Mouse (Mus musculus) liver, embryonic 16.5 days (tissue): ENCODE data around the gene Chst12. TPM values are rescaled to one million over a fixed set of nuclear protein-coding genes. Genes with fewer than 3 reads are reported as not detected.

Source experiments
- ATAC-seq: fragments of 200-750 bp; cut with Nextera tagmentation; 2 replicates; pipeline ENCODE4 v1.8.0; 2017; ENCODE audit warnings: low read depth, mild to moderate bottlenecking, moderate number of reproducible peaks, moderate library complexity
- H3K27ac ChIP-seq: fragments of 300-500 bp; sonication (generic); 2 replicates; pipeline ENCODE4 v1.5.1; 2014; ENCODE audit warnings: mild to moderate bottlenecking, low read length
- H3K27me3 ChIP-seq: fragments of 300-500 bp; sonication (generic); 2 replicates; pipeline ENCODE4 v1.6.1; 2014; ENCODE audit warnings: low read depth, low read length, mixed read lengths; ENCODE audit not compliant: control insufficient read depth, insufficient read depth
- H3K36me3 ChIP-seq: fragments of 300-500 bp; sonication (generic); 2 replicates; pipeline ENCODE4 v1.6.1; 2014; ENCODE audit warnings: mild to moderate bottlenecking; ENCODE audit not compliant: control insufficient read depth, insufficient read depth
- H3K4me1 ChIP-seq: fragments of 300-500 bp; sonication (generic); 2 replicates; pipeline ENCODE4 v1.6.1; 2014; ENCODE audit warnings: low read depth, low read length, mixed read lengths; ENCODE audit not compliant: control insufficient read depth
- H3K4me2 ChIP-seq: fragments of 300-500 bp; sonication (generic); 2 replicates; pipeline ENCODE4 v1.6.1; 2014; ENCODE audit warnings: low read depth, low read length, mixed read lengths
- H3K4me3 ChIP-seq: fragments of 300-500 bp; sonication (generic); 2 replicates; pipeline ENCODE4 v1.5.1; 2014; ENCODE audit warnings: low read depth, mild to moderate bottlenecking, low read length
- H3K9ac ChIP-seq: fragments of 300-500 bp; sonication (generic); 2 replicates; pipeline ENCODE4 v1.6.1; 2014; ENCODE audit warnings: low read depth, low read length
- H3K9me3 ChIP-seq: fragments of 300-500 bp; sonication (generic); replicated peaks from 2 replicates; pipeline ENCODE4 v1.6.1; 2016; ENCODE audit warnings: low read length; ENCODE audit not compliant: control insufficient read depth
- WGBS: fragments of 180-500 bp; shearing (Covaris S2); extraction: QIAGEN DNeasy Blood & Tissue Kit; methylation state at CpG from one replicate; pipeline ENCODE4 v1.1.7; 2014; ENCODE audit not compliant: insufficient replicate concordance; 5-methylcytosine and 5-hydroxymethylcytosine counted together
- polyA plus RNA-seq: library from polyadenylated mRNA; unstranded; fragments of >200 nt; fragmentation: Nextera tagmentation; extraction: Ambion mirVana; gene quantifications from 2 replicates; pipeline ENCODE4 v1.2.1, GENCODE M21; 2015

The Chst12 gene
- polyA plus RNA-seq, 1 experiment from 2014 or later, result 8.6 TPM

- no peak for ATAC-seq
- Histone ChIP-seq H3K9me3 (no peaks in the 10 kb centered on the region), H3K36me3 (no peaks in the 10 kb centered on the region), H3K4me2 (no peak overlapping the region), H3K4me3 (no peak overlapping the region), H3K27me3 (no peaks in the 10 kb centered on the region), H3K9ac (no peak overlapping the region), H3K4me1 (no peaks in the 10 kb centered on the region), H3K27ac (no peak overlapping the region)
- WGBS, result 54% methylated on average over 9 of the region's 9 CpGs
Measured at GRCm38 (mm10) chr5:140542811-140543575, 37.6 kb downstream of the Chst12 start.

- Histone ChIP-seq H3K27me3 (no peaks in the 10 kb centered on the region), H3K9me3 (no peaks in the 10 kb centered on the region), H3K4me2 (no peak overlapping the region), H3K4me3 (no peak overlapping the region), H3K4me1 (peaks cover 2% of the 10 kb centered on the region; the same call in 1 of the 2 replicates), H3K9ac (no peak overlapping the region), H3K36me3 (no peaks in the 10 kb centered on the region), H3K27ac (no peak overlapping the region)
- no peak for ATAC-seq
- WGBS, result 50% methylated on average over 6 of the region's 6 CpGs
Measured at GRCm38 (mm10) chr5:140545651-140546050, 40.3 kb downstream of the Chst12 start.

- H3K9me3 ChIP-seq, result no peaks in the 10 kb centered on the region
- H3K4me3 ChIP-seq, result no peak overlapping the region
- no peaks in the 10 kb centered on the region for H3K36me3 ChIP-seq
- H3K27ac ChIP-seq, result no peak overlapping the region
- H3K9ac ChIP-seq, result no peak overlapping the region
- H3K27me3 ChIP-seq, result no peaks in the 10 kb centered on the region
- 76% methylated on average over 19 of the region's 19 CpGs for WGBS
- ATAC-seq, result no peak
- peaks cover 2% of the 10 kb centered on the region; the same call in 1 of the 2 replicates for H3K4me1 ChIP-seq
- H3K4me2 ChIP-seq, result no peak overlapping the region
Measured at GRCm38 (mm10) chr5:140546332-140546731, 41.0 kb downstream of the Chst12 start.

GRCm38 (mm10) chr5:140549306-140550047 lies 44.1 kb downstream of the Chst12 start:
- Histone ChIP-seq H3K4me1 (peaks cover 2% of the 10 kb centered on the region; the same call in 1 of the 2 replicates), H3K36me3 (no peaks in the 10 kb centered on the region), H3K27me3 (no peaks in the 10 kb centered on the region), H3K9me3 (no peaks in the 10 kb centered on the region), H3K9ac (no peak overlapping the region), H3K27ac (no peak overlapping the region), H3K4me2 (no peak overlapping the region), H3K4me3 (no peak overlapping the region)
- ATAC-seq, result no peak
- WGBS, result 33% methylated on average over 17 of the region's 17 CpGs

GRCm38 (mm10) chr5:140553719-140554118 lies 48.4 kb downstream of the Chst12 start:
- no peak for ATAC-seq
- WGBS, result 72% methylated on average over 7 of the region's 7 CpGs
- Histone ChIP-seq H3K27me3 (no peaks in the 10 kb centered on the region), H3K9ac (no peak overlapping the region), H3K36me3 (no peaks in the 10 kb centered on the region), H3K9me3 (no peaks in the 10 kb centered on the region), H3K4me3 (no peak overlapping the region), H3K27ac (no peak overlapping the region), H3K4me1 (peaks cover 2% of the 10 kb centered on the region; the same call in 1 of the 2 replicates), H3K4me2 (no peak overlapping the region)

GRCm38 (mm10) chr5:140556859-140557258 lies 51.5 kb downstream of the Chst12 start:
- H3K27me3 ChIP-seq, result no peaks in the 10 kb centered on the region
- 36% methylated on average over 3 of the region's 3 CpGs for WGBS
- no peak overlapping the region for H3K9ac ChIP-seq
- ATAC-seq, result no peak
- H3K4me1 ChIP-seq, result no peaks in the 10 kb centered on the region
- H3K4me2 ChIP-seq, result no peak overlapping the region
- no peak overlapping the region for H3K27ac ChIP-seq
- no peaks in the 10 kb centered on the region for H3K36me3 ChIP-seq
- no peaks in the 10 kb centered on the region for H3K9me3 ChIP-seq
- no peak overlapping the region for H3K4me3 ChIP-seq

- no peak for ATAC-seq
- H3K4me3 ChIP-seq, result no peak overlapping the region
- H3K27me3 ChIP-seq, result no peaks in the 10 kb centered on the region
- peaks cover 29% of the 10 kb centered on the region for H3K4me1 ChIP-seq
- no peak overlapping the region for H3K27ac ChIP-seq
- H3K4me2 ChIP-seq, result no peak overlapping the region
- H3K9me3 ChIP-seq, result no peaks in the 10 kb centered on the region
- 75% methylated on average over 9 of the region's 9 CpGs for WGBS
- no peak overlapping the region for H3K9ac ChIP-seq
- H3K36me3 ChIP-seq, result no peaks in the 10 kb centered on the region
Measured at GRCm38 (mm10) chr5:140562601-140563000, 57.3 kb downstream of the Chst12 start.

GRCm38 (mm10) chr5:140564896-140565295 lies 59.5 kb downstream of the Chst12 start, which contains the start of gene Grifin:
Grifin (minus strand) TSS chr5:140565071.
- ATAC-seq, result peak; percentile 79
- H3K4me3 ChIP-seq, result no peak within 1 kb of the TSS

GRCm38 (mm10) chr5:140565451-140565850 lies 60.1 kb downstream of the Chst12 start:
- Histone ChIP-seq H3K9ac (no peak overlapping the region), H3K36me3 (no peaks in the 10 kb centered on the region), H3K4me3 (no peak overlapping the region), H3K9me3 (no peaks in the 10 kb centered on the region), H3K27ac (no peak overlapping the region), H3K4me1 (peaks cover 37% of the 10 kb centered on the region), H3K27me3 (no peaks in the 10 kb centered on the region), H3K4me2 (no peak overlapping the region)
- ATAC-seq, result 0 out of 2 replicates have a peak, but pooled peaks have one; percentile 10
- WGBS, result 52% methylated on average over 5 of the region's 5 CpGs

More at GRCm38 (mm10) chr5:140564896-140565295, 59.5 kb downstream of the Chst12 start, which contains the start of gene Grifin:
- Histone ChIP-seq H3K4me1 (peaks cover 37% of the 10 kb centered on the region), H3K27me3 (no peaks in the 10 kb centered on the region), H3K4me2 (no peak within 1 kb of the TSS; the same call in 1 of the 2 replicates), H3K36me3 (no peaks in the 10 kb centered on the region), H3K9ac (no peak within 1 kb of the TSS), H3K27ac (no peak within 1 kb of the TSS), H3K9me3 (no peaks in the 10 kb centered on the region)
- whole genome bisulfite sequencing, result 42% methylated on average over 4 of the region's 4 CpGs
